Mouse (Mus musculus): ENCODE results near the gene Rnf225. TPM values are rescaled to one million over a fixed set of nuclear protein-coding genes. Genes with fewer than 3 reads are reported as not detected.
"Not testable (repeated sequence)": the region's sequence is repeated elsewhere in the genome, so short reads cannot be mapped to it uniquely, and the experiment has no call there.

Rnf225 gene
- total RNA-seq, 2 experiments from 2014 or later = 0.92 to 1.2 TPM

- DNase-seq (ENCODE audit: low spot score in 2 of 2) = peak in 1 of 2 experiments; percentile 31
Measured at GRCm38 (mm10) chr7:12927693-12928589, 725 bp downstream of the Rnf225 start.

- DNase-seq (ENCODE audit: low spot score in 2 of 2) = no peak
Measured at GRCm38 (mm10) chr7:12933615-12934140, 6.5 kb downstream of the Rnf225 start.

- no peak for DNase-seq (ENCODE audit: low spot score in 2 of 2)
Measured at GRCm38 (mm10) chr7:12934808-12935207, 7.6 kb downstream of the Rnf225 start.

- not testable (repeated sequence) for DNase-seq (ENCODE audit: low spot score in 2 of 2)
Measured at GRCm38 (mm10) chr7:12937254-12937803, 10.1 kb downstream of the Rnf225 start.

GRCm38 (mm10) chr7:12940599-12940998, 13.4 kb downstream of the Rnf225 start:
- DNase-seq (ENCODE audit: low spot score in 2 of 2) = no peak

GRCm38 (mm10) chr7:12943488-12943887, 16.3 kb downstream of the Rnf225 start:
- no peak for DNase-seq (ENCODE audit: low spot score in 2 of 2)

GRCm38 (mm10) chr7:12949032-12949871, 22.0 kb downstream of the Rnf225 start:
- peak; percentile 87 to 98 for DNase-seq (ENCODE audit: low spot score in 2 of 2)

GRCm38 (mm10) chr7:12949872-12950229, 22.6 kb downstream of the Rnf225 start:
- no peak for DNase-seq (ENCODE audit: low spot score in 2 of 2)

GRCm38 (mm10) chr7:12954896-12955295, 27.7 kb downstream of the Rnf225 start:
- no peak for DNase-seq (ENCODE audit: low spot score in 2 of 2)

- no peak for DNase-seq (ENCODE audit: low spot score in 2 of 2)
Measured at GRCm38 (mm10) chr7:12957511-12957910, 30.3 kb downstream of the Rnf225 start.

GRCm38 (mm10) chr7:12958948-12959347, 31.7 kb downstream of the Rnf225 start:
- no peak for DNase-seq (ENCODE audit: low spot score in 2 of 2)

GRCm38 (mm10) chr7:12959718-12960117, 32.5 kb downstream of the Rnf225 start:
- no peak for DNase-seq (ENCODE audit: low spot score in 2 of 2)

- DNase-seq (ENCODE audit: low spot score in 2 of 2) = peak; percentile 42 to 64
Measured at GRCm38 (mm10) chr7:12961511-12962141, 34.4 kb downstream of the Rnf225 start.

- DNase-seq (ENCODE audit: low spot score in 2 of 2) = peak; percentile 90 to 94
Measured at GRCm38 (mm10) chr7:12965678-12966091, 38.5 kb downstream of the Rnf225 start, which contains the start of gene Zfp324. Zfp324 (plus strand) TSS chr7:12965838.

GRCm38 (mm10) chr7:12966104-12966845, 39.1 kb downstream of the Rnf225 start:
- peak in 1 of 2 experiments; percentile 52 for DNase-seq (ENCODE audit: low spot score in 2 of 2)

GRCm38 (mm10) chr7:12970906-12971305, 43.7 kb downstream of the Rnf225 start:
- DNase-seq (ENCODE audit: low spot score in 2 of 2) = no peak

GRCm38 (mm10) chr7:12977682-12978389, 50.6 kb downstream of the Rnf225 start, which contains the start of gene Zfp446:
Zfp446 (plus strand) TSS chr7:12977848.
- DNase-seq (ENCODE audit: low spot score in 2 of 2) = peak; percentile 99

GRCm38 (mm10) chr7:12978931-12979722, 51.9 kb downstream of the Rnf225 start:
- no peak for DNase-seq (ENCODE audit: low spot score in 2 of 2)

Measured in layer of hippocampus, postnatal 14 days (tissue).